Mouse (Mus musculus): ENCODE results near the gene Cd109. TPM values are rescaled to one million over a fixed set of nuclear protein-coding genes. Genes with fewer than 3 reads are reported as not detected.

Cd109 gene
- total RNA-seq (2022), result under 1 TPM; 0.09 to 0.46 (median 0.24) TPM

DNA sequence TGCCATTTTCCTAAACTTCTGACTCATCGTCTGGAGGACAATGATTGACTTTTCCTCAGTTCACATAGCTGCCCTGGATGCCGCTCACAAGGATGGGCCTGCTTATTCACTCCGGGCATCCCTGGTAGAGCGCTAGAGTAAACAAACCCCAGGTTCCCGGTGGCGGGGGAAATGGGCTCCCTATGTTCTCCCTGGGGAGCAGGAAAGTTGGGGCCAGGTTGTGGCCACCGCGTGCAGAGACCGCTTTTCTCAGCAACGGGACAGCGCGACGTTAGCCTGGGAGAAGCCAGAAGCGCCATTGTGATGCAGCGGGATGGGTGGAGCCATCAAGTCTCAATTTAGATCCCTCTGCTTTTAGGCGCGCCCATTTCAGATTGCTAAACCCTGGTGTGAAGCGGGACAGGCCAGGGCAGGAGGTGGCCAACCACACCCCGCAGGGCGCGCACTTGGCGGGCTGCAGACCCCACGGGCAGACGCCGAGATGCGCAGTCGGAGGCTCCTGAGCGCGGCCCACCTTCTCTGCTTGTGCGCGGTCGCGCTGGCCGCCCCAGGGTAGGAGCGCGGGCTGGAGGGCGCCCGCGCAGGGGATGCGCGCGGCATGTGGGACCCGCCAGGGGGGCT, at the start of gene Cd109:
TSS of gene Cd109 (plus strand) at position 146 of the 621 bp plus-strand sequence.
- no peak for DNase-seq

DNA sequence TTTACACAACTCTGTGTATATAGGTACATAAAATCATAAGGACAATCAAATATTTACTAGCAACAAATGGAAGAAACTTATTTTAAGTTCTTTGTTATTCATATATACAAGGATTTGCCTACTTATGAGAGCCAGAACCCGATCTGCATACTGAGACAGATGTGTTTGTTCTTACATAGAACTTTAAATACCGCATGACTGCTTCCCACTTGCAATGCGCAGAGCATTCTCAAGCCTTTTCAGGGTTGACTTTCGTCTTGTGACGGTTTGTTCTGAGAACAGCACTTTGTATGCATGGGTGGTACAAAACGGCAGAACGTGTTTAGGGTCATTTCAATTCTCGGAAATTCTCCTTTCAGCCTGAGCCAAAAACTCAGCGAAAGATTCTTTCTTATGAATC, 45.4 kb upstream of the Cd109 start:
- DNase-seq, result no peak

DNA sequence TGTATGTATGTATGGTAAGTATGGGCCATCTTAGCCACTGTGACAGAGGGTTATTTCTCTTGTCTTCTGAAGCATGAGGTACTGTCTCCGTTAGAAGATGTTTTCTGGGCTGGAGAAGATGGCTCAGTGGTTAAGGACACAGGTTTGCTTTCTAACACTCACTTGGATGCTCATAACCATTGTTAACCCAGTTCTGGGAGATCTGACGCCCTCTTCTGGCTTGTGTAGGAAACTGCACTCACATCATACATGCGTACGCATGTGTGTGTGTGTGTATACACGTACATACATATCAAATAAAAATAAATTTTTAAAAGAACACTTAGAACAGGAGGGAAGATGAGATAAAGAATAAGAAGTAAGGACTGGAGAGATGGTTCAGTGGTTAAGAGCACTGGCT, 38.9 kb upstream of the Cd109 start:
- DNase-seq, result no peak

DNA sequence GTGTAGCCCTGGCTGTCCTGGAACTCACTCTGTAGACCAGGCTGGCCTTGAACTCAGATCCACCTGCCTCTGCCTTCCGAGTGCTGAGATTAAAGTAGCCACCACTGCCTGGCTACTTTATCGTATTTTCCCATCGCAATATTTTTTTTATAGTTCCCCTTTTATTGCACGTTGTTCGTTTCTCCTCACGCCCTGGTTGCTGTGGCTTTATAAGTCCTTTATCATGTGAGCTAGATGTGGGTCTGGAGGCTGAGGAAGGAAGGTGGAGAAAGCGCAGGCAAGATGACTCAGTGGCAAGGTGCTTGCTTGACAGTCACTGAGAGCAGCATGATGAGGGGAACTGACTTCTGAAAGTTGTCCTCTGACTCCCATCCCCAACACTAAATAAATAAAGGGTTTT, 36.5 kb upstream of the Cd109 start:
- DNase-seq, result no peak

DNA sequence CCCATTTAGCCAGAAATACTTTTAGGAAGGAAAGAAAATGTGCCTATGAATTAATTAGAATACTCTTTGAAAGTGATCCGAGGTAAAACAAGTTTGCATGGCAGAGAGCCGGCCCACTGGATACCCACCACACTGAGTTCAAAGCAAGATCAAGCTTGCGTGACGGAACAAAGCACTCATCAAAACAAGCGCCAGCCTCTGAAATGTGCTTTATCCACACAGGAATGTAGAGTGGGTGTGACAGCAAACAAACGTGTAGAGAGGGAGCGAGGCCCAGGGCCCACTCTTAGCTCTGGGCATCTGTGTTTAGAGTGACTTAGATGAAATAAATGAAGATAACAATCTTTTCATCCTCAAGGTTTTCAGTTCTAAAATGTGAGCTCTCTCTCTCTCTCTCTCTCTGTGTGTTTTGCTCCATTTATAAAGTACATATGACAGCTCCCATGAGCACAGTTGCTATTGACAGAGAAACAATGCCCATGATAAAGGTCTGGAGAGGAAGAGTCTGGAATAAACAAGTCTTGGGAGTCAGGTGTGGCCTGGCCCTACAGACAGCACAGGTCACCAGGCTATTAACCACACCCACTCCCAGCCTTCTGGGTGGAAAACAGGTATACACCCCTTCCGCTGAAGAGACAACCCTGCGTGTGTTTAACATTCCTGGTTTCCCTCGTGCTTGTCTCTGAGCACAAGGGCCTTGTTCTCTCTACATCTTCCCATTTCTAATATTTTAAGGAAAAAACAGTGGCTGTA, 35.5 kb upstream of the Cd109 start:
- DNase-seq, result no peak

DNA sequence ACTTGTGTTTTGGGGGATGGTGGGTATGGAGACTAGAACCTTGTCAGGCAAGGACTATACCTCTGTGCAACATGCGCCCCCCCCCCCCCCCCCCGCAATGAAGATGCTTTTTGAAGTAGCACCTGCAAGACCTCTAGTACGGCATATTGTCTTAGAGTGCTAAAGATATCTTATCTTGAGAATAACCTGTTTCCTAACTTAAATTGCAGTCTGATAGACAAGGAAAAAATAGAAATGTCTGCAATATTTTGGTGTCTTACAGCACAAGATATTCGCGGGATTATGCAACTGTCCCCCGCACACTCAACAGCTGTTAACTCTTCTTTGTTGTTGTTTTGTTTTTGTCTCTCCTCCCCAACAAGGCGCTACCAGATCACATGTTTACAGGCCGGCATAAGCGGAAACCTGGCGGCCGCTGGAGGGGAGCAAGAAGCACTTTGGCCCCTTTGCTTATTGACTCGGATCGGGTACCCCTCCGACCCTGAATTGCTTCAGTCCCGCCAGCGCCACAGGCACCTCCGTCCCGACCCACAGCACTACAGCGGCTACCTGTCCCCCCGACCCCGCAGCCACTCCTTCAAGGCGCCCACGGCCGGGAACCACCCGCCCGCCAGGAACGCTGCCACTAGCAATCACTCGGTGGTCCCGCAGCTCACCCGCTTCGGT, 28.0 kb upstream of the Cd109 start:
- DNase-seq, result peak; percentile 20

DNA sequence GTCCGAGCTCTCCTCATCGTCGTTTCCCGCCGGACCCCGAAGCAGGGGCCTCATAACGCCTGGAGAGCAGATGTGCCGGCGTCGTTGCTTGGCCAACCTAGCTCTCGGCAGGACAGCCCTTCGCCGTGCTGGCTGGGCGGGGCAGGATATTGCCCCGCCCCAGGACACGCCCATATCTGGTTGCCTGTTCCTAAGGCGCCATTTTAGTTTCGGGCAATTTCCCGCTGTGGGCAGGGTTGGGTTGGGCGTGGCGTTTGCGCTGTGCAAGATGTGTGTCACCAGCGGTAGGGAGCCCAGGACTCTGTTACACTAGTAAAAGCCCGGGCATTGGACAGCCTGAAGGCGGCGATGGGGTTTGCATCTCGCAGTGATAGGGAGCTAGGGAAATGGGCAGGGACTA, 27.4 kb upstream of the Cd109 start, which contains the start of gene Slc17a5:
TSS of gene Slc17a5 (minus strand) at position 128 of the 400 bp plus-strand sequence.
- DNase-seq, result peak; percentile 91

DNA sequence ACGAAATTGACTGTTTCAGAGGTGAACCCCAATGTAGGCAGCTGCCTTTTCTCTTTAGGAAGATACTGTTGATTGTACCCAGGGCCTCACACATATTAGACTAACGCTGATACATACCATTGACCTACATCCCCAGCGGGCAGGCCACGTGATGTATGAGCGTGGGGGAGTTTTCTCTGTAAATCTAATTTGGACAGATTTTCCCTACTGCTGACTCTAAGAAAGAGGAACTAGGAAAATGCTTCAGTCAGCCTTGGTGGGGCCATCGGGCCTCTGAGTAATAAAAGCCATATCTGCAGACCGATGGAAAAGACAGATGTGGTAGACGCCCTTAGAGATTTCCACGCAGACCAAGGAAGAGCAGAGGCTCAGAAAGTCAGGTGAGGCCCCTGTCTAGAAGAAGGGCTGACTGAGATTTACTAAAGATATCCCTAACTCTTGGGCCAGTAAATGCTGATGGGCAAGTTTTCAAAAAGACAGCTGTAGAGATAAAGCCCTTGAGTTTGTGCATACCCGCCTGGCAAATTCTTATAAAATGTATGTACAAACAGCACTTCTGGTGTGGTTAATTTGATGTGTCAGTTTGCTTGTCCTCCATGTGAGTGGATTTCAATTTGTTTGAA, 26.8 kb upstream of the Cd109 start:
- DNase-seq, result peak; percentile 20

DNA sequence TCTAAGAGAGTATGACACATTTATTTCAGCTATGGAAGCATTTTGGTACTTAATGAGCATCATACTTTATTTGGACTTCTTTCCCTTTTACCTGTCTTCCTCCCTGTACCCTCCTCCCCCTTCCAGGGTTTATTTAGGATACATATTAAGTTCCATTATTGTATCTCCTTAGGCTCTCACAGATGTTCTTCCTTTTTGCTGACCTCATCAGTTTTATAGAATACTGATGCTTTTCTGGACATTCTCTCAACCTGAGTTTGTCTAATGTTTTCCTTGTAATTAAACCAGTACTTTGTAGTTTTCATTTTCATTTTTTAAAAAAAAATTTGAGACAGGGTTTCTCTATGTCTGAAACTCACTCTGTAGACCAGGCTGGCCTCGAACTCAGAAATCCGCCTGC, 24.9 kb upstream of the Cd109 start:
- no peak for DNase-seq

DNA sequence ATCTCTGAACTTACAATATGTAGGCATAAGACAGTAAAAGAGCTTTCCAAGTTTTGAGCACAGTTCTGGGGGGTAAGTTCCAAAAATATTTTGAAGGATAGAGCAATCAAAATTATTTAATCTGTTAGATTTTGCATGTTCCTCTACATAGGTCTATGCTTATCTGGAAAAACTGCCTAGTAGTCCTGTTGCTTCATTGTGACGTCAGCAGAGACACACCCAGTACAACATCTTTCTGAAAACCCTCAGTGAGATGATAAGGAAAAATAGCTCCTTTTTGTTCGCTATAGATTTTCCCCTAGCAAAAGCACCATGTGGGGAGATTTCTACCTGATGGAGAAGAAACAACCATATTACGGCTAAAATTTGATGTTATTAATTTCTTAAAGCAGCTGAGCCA, 20.1 kb upstream of the Cd109 start:
- no peak for DNase-seq

DNA sequence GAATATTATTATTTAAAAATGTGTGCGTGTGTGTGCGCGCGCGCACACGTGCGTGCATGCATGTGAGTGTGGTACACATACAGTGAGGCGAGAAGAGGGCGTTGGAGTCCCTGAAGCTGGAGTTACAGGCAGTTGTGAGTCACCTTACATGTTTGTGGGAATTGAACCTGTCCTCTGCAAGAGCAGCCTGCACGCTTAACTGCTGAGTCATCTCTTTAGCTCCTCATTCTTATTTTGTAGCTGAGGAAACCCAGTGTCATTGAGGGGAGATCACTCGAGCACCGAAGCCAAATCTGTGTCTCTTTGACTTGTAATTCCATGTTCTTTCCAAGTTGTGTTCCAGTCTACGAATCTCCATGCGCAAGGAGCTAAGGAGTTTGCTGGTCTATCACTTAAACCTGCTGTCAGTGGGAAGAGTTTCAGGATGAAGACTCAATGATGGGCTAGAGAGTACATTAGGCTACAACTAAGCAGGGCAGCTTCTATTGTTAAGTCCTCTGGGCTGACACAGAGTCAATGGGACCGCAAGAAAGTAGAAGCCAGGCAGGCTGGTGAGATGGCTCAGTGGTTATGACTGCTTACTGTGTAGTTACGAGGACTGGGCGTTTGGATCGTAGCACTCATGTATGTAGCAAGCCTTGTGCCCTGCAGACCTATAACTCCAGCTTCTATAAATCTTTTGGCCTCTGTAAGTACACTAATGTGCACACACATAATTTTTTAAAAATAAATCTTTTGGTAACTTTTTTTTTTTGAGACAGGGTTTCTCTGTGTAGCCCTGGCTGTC, 19.4 kb upstream of the Cd109 start:
- DNase-seq, result no peak

DNA sequence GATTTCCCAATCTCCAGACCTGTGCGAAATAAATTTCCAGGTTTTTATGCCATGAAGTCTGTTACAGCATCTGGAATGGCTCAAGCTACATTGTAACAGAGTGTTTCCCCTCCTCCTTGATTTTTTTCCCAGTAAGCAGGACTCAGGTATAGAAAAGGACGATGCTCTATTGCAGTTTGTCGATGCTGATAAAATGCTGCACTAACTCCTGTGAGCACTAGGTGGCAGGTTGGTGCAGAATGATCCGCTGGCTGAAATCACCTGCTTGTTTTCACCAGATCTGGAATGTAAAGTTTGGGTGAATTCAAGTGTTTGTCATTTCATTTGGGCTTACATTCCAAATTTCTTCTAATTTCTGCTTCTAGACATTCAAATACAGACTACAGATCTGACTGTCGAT, 18.5 kb upstream of the Cd109 start:
- DNase-seq, result no peak

DNA sequence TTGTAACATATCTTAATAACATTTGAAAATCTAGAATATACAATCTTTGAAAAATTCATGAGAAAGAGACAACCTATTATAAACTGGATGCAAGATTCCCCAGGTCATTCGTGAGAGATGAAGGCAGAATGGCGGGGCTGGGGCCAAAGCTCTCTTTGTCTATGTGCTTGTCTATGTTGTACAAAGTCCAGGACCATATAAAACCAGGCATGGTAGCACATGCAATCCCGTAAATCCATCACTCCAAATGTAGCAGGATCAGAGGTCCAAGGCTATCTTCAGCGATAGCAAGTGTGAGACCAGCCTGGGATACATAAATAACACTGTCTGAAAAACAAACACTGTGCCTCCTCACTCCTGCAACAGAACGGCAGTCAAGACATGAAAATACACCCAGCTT, 15.4 kb upstream of the Cd109 start:
- no peak for DNase-seq

DNA sequence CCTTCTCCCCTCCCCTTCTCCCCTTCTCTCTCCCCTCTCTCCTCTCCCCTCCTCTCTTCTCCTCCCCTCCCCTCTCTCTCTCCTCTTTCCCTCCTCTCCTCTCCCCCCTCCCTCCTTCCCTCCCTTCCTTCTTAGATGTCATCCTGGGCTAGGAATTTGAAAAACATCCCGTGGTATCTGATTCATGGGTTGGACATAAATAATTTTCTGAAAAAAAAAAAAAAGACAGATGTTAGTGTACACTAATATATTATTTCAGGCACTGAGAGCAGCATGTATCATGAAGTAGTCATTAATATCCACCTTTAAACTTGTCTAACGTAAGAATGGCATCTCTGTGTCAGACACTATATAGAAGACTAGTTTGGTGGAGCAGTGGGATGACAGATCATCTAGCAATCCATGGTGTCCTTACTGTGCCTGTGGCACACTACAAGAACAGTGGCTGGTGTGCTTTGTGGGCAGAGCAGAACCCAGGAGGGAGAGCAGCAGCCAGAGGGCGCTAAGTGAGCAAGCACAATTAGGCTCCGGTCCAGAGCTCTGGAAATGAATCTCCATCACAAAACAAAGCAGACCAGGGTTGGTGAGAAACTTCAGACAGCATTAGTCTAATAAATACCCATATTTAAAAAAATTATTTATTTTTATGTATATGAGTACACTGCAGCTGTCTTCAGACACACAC, 14.2 kb upstream of the Cd109 start:
- DNase-seq, result no peak

DNA sequence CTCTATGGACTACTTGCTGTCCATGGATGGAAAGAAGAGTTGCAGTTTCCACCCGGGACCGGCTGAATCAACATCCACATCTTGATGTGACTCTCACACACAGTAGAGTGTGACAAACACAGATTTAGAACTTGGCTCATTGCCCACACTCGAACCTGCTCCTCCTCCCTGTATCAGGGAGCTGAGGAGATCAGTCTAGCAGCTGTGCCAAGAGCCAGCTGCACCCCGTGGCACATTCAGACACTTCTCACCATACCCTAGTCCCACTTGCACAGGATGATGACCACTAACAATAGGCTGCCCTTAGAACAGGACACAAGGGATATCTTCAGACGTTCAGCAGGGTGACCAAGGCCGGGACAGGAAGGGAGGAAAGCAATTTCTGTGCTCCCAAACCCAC, 1.1 kb upstream of the Cd109 start:
- DNase-seq, result no peak

DNA sequence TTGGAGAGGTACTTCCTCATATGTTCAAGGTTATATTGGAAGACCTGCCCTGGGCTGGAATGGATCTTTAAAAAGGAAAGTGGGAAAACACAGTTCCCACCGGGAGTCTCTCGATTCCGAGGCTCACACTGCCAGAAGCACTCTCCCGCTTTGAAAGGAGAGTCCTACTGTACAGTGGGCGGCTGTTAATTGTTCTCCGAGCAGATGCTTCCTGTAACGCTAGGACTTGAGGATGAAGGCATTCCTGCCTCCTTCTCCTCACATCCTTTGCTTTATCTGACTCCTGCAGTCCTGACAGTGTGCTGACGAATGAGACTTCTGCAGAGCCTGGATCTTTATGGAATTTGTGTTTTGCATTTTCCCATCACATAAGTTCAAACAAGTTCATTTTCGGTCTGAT, 3.9 kb downstream of the Cd109 start:
- no peak for DNase-seq

DNA sequence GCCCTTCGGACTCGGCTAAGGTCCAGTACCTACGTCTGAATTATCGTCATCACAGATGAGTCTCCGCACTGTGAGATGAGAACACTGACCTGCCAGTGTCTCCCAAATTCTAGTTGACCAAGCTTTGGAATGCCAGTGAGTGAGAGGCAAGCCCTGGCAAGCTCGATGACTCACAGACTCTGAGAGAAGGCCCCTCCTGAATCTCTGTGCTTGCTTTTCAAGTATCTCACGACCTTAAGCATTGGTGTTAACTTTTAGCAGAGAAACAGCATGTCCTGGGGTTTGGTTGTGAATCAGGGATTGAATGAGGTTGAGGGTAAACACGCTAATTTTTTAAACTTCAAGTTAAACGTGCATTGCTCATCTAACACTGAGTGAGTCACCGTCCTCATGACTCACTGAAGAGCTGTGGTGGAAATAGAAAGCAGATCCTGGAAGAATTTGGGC, 8.0 kb downstream of the Cd109 start:
- peak; percentile 12 for DNase-seq

DNA sequence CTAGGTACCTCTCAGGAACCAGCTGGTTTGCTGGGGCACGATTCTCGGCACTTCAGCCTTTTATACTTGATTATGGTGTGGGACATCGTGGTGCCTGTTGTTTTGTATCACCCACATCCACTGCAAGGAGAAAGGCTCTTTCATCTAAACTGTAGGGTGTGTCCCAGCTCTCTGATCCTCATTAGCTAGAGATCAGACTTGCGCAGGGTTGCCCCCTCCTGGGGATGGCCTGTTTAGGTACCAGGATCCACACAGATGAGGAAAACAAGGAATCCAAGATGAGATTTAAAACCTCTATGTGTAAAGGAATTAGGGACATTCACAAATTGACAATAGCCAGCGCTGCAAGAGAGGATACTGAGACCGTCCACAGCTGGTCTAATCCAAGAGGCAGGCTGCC, 14.6 kb downstream of the Cd109 start:
- DNase-seq, result no peak

DNA sequence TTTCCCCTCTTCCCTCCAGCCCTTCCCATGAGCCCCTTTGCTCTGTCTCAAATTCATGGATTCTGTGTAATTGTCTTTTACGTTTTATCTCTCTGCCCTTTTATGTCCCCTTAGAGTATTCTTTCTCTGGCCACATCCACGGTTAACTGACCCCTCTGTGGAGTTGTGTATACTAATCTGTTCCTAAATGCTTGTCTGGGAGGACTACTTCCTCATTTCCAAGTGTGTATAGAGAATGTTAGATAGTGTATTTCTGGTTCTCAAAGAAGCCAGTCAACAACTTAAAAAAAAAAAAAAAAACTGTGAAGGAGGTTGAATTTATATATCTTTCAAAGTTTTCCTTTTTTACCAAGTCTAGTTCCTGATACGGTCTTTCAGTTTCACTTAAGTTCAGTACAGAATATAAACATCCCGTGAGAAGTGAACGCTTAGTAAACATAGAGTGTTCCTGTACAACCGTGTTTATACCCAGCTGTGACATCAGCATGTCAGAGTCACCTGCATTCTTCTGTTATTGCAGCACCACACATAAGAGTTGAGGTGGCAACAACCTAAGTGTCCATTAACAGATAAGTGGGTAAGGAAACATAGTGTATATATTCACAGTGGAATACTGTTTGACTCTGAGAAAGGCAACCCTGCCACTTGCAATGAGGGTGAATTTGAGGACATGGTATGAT, 16.5 kb downstream of the Cd109 start:
- no peak for DNase-seq

DNA sequence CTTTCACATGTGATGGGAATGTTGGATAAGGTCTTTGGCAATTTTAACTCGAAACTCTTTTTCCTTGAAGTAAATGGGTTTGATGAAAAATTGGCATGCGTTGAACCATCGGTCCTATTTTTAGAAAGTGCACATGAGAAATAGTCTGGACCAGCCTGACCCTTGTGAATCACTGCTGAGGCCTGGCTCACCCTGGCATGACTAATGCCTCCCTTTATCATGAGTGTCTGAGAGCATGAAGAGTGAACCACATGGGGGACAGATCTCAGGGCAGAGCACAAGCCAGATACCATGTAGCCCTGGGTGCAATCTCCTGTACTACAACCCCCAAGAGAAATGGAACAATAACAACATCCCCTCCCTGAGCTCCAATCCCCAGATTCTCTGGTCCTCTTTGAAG, 18.6 kb downstream of the Cd109 start:
- peak; percentile 47 for DNase-seq

DNA sequence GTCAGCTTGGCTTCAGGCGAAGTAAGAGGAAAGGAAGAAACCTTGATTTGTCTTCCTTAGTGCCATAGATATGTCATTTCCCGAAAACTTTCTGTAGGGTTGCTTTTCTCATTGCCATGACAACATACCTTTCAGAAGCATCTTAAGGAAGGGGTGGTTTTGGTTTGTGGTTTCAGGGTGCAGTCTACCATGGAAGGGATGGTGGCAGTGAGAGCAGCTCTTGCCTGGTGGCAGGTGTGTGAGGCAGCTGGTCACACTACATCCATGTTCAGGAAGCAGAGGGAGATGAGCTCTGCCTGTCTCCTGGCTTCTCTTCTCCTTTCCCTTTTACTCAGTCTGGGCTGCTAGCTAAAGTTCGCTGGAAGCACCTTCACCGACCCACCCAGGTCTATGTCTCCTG, 26.0 kb downstream of the Cd109 start:
- DNase-seq, result no peak

Measured in adrenal gland, adult 8-10 months (tissue).